Mouse (Mus musculus): ENCODE measurements around the gene 1700009N14Rik.

Gene 1700009N14Rik

DNA sequence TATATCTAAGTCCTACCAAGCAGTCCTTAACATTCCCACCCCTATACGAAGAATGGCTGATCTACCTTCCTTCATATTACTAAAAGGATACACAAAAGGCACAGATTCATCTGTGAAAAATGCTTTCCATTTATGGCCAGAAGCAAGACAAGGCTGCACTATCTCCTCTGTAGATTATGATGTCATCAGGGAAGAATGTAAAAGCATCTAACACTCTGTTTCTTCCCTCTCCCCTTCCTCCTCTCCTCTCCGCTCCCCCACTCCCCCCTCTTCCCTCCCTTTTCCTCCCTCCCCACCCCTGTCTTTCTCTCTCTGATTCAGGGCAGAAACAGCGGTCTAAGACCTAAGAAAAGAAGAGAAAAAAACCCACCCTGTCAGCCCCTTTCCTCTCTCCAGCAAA, at the start of gene 1700009N14Rik:
TSS of gene 1700009N14Rik (plus strand) at position 227 of the 400 bp plus-strand sequence.
- DNase-seq (ENCODE audit: low read depth) = no peak

DNA sequence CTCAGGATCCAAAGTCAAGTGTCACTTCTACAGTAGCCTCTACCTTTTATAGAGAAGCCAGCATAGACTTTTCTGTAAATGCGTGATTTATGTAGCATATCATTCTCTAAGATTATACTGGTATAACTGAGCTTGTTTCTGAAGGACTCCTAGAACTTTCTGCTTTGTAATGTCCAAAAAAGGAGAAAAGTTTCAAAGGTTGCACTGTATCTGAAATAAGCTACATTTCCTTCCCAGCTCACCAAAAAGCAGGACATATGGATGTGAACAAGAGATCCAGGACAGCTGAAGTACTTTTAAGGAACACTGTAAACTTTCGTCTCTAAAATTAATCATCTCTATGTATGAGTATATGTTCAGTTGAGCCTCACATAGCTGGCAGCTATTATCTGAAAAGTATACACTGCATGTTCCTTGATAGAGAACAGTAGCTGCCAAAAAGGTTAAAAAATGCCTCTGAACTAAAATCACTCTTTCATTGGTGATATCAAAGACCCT, 12.2 kb upstream of the 1700009N14Rik start:
- no peak for DNase-seq (ENCODE audit: low read depth)

DNA sequence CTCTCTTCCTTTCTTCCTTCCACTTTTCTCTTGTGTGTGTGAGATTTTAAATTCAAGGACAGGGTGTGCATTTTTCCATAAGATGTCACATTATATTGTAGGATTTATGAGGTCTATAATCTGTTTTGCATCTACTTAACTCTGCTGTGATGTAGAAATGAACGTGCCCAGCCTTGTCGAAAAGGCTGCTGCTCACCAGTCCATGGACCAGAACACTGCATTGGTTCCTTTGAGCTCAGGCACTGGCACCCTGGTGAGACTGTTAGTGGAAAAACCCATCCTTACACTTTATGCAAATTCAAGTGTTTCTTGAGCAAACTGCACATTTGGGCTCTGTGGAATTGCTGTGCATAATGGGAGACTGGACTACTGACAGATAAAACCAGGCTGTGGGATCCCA, 24.2 kb downstream of the 1700009N14Rik start:
- no peak for DNase-seq (ENCODE audit: low read depth)

DNA sequence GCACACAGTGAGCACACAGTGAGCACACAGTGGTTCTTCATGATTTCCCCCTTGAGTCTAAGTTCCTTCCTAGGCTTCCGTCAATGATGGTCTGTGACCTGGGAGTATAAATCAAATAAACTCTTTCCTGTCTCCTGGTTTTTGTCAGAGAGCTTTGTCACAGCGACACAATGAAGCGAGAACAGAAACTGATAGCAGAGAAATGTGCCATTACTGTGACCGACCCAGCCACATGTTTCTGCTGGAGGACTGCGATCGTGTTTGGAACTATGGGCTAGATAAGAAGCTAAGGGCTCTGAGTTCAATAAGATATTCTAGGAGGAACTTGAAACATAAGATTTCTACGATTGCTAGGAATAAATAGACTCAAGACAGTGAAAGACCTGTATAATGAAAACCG, 36.3 kb downstream of the 1700009N14Rik start:
- no peak for DNase-seq (ENCODE audit: low read depth)

DNA sequence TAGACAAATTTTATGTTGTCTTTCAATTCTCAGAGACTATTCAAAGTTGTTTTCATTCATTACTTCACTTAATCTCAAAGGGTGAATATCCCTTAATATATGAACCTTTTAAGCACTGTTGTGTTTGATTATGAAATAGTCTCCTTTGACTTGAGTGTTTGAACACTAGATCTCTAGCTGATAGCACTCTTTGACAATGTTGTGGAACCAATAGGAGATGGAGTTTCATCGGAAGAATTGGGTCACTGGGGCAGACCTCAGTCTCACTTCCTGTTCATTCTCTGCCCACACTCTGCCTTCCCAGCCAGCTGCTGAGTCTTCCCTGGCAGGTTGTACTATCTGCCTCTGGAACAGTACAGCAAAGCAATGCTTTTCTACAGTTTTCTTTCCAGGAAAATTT, 43.5 kb downstream of the 1700009N14Rik start:
- no peak for DNase-seq (ENCODE audit: low read depth)

DNA sequence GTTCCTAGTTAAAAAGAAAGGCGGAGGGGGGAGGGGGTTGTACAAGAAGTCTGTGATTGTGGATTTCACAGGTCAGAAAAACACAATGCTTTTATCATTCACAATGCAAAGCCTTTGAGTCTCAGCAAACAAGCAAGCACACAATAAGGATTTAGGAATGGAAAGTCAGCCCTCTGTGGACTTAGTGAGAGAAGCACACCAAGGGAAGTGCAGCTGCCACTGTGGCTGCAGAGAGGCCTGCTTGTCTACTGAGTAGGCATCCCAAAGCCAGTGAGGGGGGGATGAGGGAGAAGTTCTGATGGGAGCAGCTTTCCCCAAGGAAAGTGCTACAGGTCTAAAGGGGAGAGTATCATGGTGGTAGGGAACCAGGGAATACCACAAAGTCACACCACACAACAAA, 45.8 kb downstream of the 1700009N14Rik start:
- no peak for DNase-seq (ENCODE audit: low read depth)

All from c-Kit-positive CD71-negative TER-119-negative erythroid progenitor cells, embryonic 14.5 days (primary cell).